Mouse (Mus musculus): ENCODE data around the gene Gm45234. TPM values are rescaled to one million over a fixed set of nuclear protein-coding genes. Genes with fewer than 3 reads are reported as not detected.

Gene Gm45234
- polyA plus RNA-seq, 1 experiment, result 0.04 TPM

DNA sequence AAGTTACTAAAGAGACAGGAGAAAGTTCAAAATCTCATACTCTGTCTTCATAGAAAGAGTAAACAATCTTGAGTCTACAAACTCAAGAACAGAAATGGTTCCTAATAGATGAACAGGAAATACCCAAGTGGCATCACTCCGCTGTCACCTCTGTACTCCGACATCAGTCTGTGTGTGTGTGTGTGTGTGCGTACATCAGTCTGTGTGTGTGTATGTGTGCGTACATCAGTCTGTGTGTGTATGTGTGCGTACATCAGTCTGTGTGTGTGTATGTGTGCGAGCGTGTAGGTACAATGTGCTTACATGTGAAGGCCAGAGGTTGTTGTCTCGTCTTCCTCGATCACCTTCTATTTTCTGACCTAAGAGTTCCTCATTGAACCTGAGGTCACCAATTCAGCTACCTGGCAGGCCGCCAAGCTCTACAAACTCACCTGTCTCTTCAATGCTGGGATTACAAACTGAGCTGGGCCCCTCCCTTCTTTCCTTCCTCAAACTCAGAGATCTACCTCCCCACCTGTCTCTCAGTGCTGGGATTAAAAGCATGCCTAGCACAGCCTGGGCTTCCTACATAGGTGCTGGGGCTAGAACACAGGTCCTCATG lies 47.4 kb downstream of the Gm45234 start:
- TF ChIP-seq TAL1 (IDR thresholded peaks at IDR 0.05; ENCODE audit: low read length) (no peak), GATA1 (IDR thresholded peaks at IDR 0.05; ENCODE audit: low read length) (no peak)

DNA sequence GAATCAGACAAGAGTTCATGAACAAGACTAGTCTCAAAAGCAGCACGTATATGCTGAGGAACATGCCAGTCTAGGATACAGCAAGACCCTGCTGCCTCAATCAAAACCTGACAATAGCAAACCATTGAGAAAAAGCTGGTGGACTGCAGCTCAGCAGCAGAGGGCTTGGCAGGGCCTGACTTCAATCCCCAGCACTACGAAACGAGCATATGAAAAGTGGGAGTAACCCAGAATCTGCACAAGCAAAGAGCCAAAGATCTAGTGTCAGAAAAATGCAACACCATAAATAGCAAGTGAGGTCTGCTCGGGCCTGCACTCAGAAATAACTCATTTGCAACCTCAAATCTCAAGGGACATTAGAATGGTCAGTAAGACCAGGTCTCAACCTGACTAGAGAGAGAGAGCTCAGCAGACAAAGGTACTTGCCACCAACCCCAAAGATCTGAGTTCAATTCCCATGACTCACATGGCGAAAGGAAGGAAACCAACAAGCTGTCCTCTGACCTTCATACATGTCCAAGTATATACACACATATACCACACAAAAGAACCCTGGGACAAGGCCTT lies 49.7 kb downstream of the Gm45234 start:
- no peaks in the 10 kb centered on the region for H3K9me3 ChIP-seq (ENCODE audit: control insufficient read depth, low read length)
- no peaks in the 10 kb centered on the region for H3K27me3 ChIP-seq (ENCODE audit: control insufficient read depth)
- H3K36me3 ChIP-seq (ENCODE audit: control insufficient read depth), result peaks cover 94% of the 10 kb centered on the region
- no peak for TF ChIP-seq GATA1 (IDR thresholded peaks at IDR 0.05; ENCODE audit: low read length)
- peaks cover 30% of the 10 kb centered on the region for H3K4me1 ChIP-seq (ENCODE audit: control insufficient read depth)
- no peak overlapping the region for H3K4me3 ChIP-seq (replicated peaks)

More for the DNA sequence above, 47.4 kb downstream of the Gm45234 start:
- no peaks in the 10 kb centered on the region for H3K27me3 ChIP-seq (ENCODE audit: control insufficient read depth)
- H3K4me1 ChIP-seq (ENCODE audit: control insufficient read depth), result peaks cover 45% of the 10 kb centered on the region
- H3K36me3 ChIP-seq (ENCODE audit: control insufficient read depth), result peaks cover 73% of the 10 kb centered on the region
- no peaks in the 10 kb centered on the region for H3K9me3 ChIP-seq (ENCODE audit: control insufficient read depth, low read length)
- H3K4me3 ChIP-seq (replicated peaks), result no peak overlapping the region

DNA sequence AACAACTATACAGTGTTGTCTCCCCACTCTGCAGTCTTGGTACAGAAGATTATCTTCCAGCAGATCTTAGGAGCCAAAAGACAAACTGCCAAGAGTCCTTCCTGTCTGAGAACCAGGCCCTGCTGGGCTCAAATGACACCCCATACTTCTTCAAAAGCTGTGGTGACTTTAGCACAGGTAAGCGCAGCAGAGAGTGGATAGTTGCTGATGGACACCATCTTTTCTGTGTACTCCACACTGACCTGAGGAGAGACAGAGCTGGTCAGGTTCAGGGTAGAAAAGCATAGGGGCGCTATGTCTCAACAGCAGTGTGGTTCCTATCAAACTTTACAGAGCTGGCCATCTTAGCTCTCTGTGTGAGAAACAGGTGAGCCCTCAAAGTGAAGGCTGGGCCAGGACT lies 51.4 kb downstream of the Gm45234 start:
- TF ChIP-seq GATA1 (IDR thresholded peaks at IDR 0.05; ENCODE audit: low read length) (no peak), TAL1 (IDR thresholded peaks at IDR 0.05; ENCODE audit: low read length) (no peak)
- Histone ChIP-seq H3K27me3 (ENCODE audit: control insufficient read depth) (no peaks in the 10 kb centered on the region), H3K4me3 (replicated peaks) (no peak overlapping the region), H3K9me3 (ENCODE audit: control insufficient read depth, low read length) (no peaks in the 10 kb centered on the region), H3K4me1 (ENCODE audit: control insufficient read depth) (peaks cover 14% of the 10 kb centered on the region), H3K36me3 (ENCODE audit: control insufficient read depth) (peaks cover 100% of the 10 kb centered on the region)

DNA sequence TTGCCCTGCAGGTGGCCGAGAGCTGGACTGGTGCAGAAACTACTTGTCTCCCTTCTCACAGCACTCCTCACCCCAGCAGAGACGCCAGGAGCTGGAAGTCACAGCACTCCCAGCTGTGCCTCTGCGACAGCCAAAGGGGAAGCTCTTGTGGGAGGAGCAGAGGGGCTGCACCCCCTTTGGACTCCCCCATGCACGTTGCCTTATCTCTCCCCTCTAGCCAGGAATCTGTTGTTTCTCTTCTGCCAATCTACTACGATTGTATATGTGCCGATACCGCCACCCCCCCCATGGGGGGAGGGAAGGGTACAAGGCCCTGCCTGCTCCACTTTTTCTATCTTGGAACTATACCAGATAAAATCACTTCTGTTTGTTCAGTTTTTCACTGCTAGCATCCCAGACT lies 52.0 kb downstream of the Gm45234 start:
- TF ChIP-seq GATA1 (IDR thresholded peaks at IDR 0.05; ENCODE audit: low read length), result no peak
- no peak for TF ChIP-seq TAL1 (IDR thresholded peaks at IDR 0.05; ENCODE audit: low read length)
- Histone ChIP-seq H3K9me3 (ENCODE audit: control insufficient read depth, low read length) (no peaks in the 10 kb centered on the region), H3K36me3 (ENCODE audit: control insufficient read depth) (peaks cover 100% of the 10 kb centered on the region), H3K4me1 (ENCODE audit: control insufficient read depth) (peaks cover 8% of the 10 kb centered on the region), H3K4me3 (replicated peaks) (no peak overlapping the region), H3K27me3 (ENCODE audit: control insufficient read depth) (no peaks in the 10 kb centered on the region)

DNA sequence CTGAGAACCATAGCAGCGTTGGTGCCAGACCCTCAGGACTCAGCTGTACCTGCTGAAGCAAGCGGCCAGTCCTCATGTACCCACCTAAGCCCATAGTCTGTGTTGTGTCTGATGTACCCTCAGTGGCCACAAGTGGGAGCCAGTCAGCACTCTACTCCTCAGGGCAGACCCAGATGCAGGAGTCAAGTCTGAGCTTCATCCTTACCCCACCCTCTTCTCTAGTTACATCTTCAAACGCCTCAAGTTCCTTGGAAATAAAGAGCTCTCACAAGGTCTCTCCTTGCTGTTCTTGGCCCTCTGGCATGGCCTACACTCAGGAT lies 53.1 kb downstream of the Gm45234 start:
- TF ChIP-seq TAL1 (IDR thresholded peaks at IDR 0.05; ENCODE audit: low read length), result no peak
- TF ChIP-seq GATA1 (IDR thresholded peaks at IDR 0.05; ENCODE audit: low read length), result no peak
- Histone ChIP-seq H3K27me3 (ENCODE audit: control insufficient read depth) (no peaks in the 10 kb centered on the region), H3K4me1 (ENCODE audit: control insufficient read depth) (peaks cover 3% of the 10 kb centered on the region), H3K9me3 (ENCODE audit: control insufficient read depth, low read length) (no peaks in the 10 kb centered on the region), H3K36me3 (ENCODE audit: control insufficient read depth) (peaks cover 100% of the 10 kb centered on the region), H3K4me3 (replicated peaks) (no peak overlapping the region)

DNA sequence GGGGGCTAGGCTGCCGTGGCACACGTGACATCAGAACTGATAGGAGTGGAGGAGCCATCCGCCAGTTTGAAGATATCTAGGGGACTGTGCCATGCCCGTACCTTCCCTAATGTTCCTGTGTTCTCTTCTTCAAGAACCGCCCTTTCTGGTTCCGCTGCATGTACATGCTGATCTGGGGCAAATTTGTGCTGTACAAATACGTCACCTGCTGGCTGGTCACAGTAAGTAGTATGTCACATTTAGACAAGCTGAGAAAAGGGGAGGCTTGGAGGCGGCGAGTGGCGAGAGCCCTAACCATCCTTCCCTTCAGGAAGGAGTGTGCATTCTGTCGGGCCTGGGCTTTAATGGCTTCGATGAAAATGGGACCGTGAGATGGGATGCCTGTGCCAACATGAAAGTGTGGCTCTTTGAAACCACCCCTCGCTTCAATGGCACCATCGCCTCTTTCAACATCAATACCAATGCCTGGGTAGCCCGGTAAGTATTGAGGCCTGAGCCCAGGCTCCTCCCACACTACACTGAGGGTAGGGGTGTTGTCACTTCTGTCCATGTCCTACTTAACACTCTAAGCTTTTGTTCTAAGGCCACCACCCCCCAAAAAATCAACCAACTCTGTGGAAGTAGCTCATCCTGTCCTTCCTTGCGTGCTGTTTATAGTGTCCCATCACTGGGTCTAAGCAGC lies 53.6 kb downstream of the Gm45234 start:
- H3K27me3 ChIP-seq (ENCODE audit: control insufficient read depth), result no peaks in the 10 kb centered on the region
- no peak overlapping the region for H3K4me3 ChIP-seq (replicated peaks)
- peaks cover 3% of the 10 kb centered on the region for H3K4me1 ChIP-seq (ENCODE audit: control insufficient read depth)
- H3K9me3 ChIP-seq (ENCODE audit: control insufficient read depth, low read length), result no peaks in the 10 kb centered on the region
- no peak for TF ChIP-seq TAL1 (IDR thresholded peaks at IDR 0.05; ENCODE audit: low read length)
- TF ChIP-seq GATA1 (IDR thresholded peaks at IDR 0.05; ENCODE audit: low read length), result no peak
- H3K36me3 ChIP-seq (ENCODE audit: control insufficient read depth), result peaks cover 100% of the 10 kb centered on the region

DNA sequence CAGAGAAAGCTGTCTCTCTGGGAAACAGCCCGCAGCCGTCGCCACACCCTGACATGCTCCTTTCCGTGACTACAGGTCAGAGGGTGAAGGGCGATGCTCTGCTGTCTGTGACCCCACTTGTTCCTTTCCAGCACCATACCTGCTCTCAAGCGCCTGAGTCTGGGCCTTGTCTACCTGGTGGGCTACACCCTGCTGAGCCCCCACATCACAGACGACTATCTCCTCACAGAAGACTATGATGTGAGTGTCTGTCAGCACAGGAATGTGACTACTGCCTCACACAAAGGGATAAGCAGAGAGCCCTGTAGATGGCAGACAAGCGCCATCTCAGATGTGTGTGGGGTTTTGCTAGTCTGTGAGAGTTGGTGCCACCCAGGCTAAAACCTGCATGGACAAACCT lies 54.5 kb downstream of the Gm45234 start:
- H3K27me3 ChIP-seq (ENCODE audit: control insufficient read depth), result no peaks in the 10 kb centered on the region
- no peaks in the 10 kb centered on the region for H3K9me3 ChIP-seq (ENCODE audit: control insufficient read depth, low read length)
- TF ChIP-seq TAL1 (IDR thresholded peaks at IDR 0.05; ENCODE audit: low read length), result no peak
- no peak for TF ChIP-seq GATA1 (IDR thresholded peaks at IDR 0.05; ENCODE audit: low read length)
- peaks cover 100% of the 10 kb centered on the region for H3K36me3 ChIP-seq (ENCODE audit: control insufficient read depth)
- no peak overlapping the region for H3K4me3 ChIP-seq (replicated peaks)
- H3K4me1 ChIP-seq (ENCODE audit: control insufficient read depth), result peaks cover 3% of the 10 kb centered on the region

DNA sequence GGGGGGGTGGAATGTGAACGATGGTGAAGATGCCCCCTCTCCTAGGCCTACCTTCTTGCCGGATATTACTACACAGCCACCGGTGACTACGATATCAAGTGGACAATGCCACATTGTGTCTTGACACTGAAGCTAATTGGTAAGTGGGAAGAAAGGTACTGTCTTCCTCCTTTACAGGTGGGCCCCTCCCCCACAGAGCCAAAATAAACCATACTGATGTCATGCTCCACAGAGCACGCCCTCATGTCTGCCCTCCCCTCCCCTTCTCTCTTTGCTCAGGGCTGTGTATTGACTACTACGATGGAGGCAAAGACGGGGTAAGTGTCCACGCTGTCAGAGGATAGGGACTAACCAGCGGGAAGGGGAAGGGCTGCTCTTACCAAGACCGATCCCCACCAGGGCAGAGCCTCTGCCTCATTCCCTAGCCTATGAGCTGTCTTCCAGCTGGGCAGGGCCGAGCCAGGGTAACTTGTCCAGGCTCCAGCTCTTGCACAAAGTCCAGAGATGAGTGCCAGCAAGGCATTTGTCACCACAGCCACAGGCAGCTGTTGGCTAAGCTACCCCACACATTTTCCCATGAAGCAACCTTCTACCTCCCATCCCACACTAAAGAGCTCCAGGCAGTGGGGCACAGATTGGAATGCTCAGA lies 55.7 kb downstream of the Gm45234 start:
- TF ChIP-seq TAL1 (IDR thresholded peaks at IDR 0.05; ENCODE audit: low read length) (no peak), GATA1 (IDR thresholded peaks at IDR 0.05; ENCODE audit: low read length) (no peak)
- Histone ChIP-seq H3K36me3 (ENCODE audit: control insufficient read depth) (peaks cover 98% of the 10 kb centered on the region), H3K4me1 (ENCODE audit: control insufficient read depth) (peaks cover 3% of the 10 kb centered on the region)

DNA sequence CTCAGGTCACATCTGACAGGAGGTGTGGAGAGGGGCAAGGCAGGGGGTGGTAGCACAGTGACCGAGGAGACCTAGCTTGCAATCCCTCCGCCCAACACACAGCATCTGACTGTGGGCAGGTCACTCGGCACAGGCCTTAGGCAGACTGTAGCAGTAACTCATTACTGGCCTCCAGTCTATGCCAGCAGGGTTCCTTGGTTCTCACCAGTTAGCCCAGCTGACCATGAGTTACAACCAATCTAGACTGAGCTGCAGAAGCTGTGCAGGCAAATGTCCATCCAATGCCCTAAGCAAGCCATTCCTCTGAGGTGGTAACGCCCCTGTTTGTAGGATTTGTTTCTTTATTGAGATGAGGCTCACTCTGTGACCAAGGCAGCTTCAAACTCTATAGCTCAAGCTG lies 56.5 kb downstream of the Gm45234 start:
- Histone ChIP-seq H3K27me3 (ENCODE audit: control insufficient read depth) (no peaks in the 10 kb centered on the region), H3K36me3 (ENCODE audit: control insufficient read depth) (peaks cover 96% of the 10 kb centered on the region), H3K4me1 (ENCODE audit: control insufficient read depth) (peaks cover 4% of the 10 kb centered on the region), H3K9me3 (ENCODE audit: control insufficient read depth, low read length) (no peaks in the 10 kb centered on the region), H3K4me3 (replicated peaks) (no peak overlapping the region)
- TF ChIP-seq GATA1 (IDR thresholded peaks at IDR 0.05; ENCODE audit: low read length) (no peak), TAL1 (IDR thresholded peaks at IDR 0.05; ENCODE audit: low read length) (no peak)

More for the DNA sequence above, 55.7 kb downstream of the Gm45234 start:
- H3K27me3 ChIP-seq (ENCODE audit: control insufficient read depth), result no peaks in the 10 kb centered on the region
- no peaks in the 10 kb centered on the region for H3K9me3 ChIP-seq (ENCODE audit: control insufficient read depth, low read length)
- no peak overlapping the region for H3K4me3 ChIP-seq (replicated peaks)

All from erythroblast, embryonic 14.5 days (primary cell).